ENCODE assay signal across 18 mouse cellular contexts in the genomic region with DNA sequence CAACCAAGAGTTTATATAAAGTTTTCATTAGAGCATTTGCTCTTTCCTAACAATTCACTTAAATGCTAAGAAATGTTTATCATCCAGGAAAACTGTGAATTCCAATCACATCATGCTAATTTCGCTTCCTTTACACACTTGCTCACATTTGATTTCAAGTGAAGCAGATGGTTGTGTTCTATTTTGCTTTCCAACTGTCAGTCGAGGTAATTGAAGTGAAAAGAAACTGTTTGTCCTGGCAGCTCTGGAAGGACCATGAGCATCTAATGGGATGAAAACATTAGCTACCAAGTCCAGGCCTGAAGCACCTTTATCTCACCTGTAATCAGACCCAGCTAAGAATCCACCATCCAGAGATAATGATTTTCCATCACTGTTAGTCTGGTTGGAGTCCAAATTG.
"Had no signal": no experiment of that assay in that cellular context is flagged by ENCODE, and none has a peak within 500 bp of the region (broad histone marks: within the 10 kb centered on the region; RNA-seq: fewer than 3 reads in every experiment).

No protein-coding gene starts in this region.

- H3K36me3 ChIP-seq: limb, embryonic 12.5 days; liver, embryonic 13.5 days; lung, embryonic 15.5 days; midbrain, embryonic 12.5 days had no signal

- H3K4me3 ChIP-seq: limb, embryonic 12.5 days; liver, embryonic 13.5 days; lung, embryonic 15.5 days; megakaryocyte, embryonic 14.5 days; midbrain, embryonic 12.5 days had no signal

- H3K4me1 ChIP-seq: limb, embryonic 12.5 days; liver, embryonic 13.5 days; lung, embryonic 15.5 days; megakaryocyte, embryonic 14.5 days; midbrain, embryonic 12.5 days had no signal

- H3K9me3 ChIP-seq: limb, embryonic 12.5 days; liver, embryonic 13.5 days; lung, embryonic 15.5 days; megakaryocyte, embryonic 14.5 days; midbrain, embryonic 12.5 days had no signal

- ATAC-seq: intestine, postnatal 0 days; liver, postnatal 0 days; midbrain, embryonic 16.5 days had no signal

- H3K27ac ChIP-seq: kidney, postnatal 0 days; limb, embryonic 12.5 days; liver, embryonic 13.5 days; lung, embryonic 15.5 days; macrophage; midbrain, embryonic 12.5 days had no signal

- H3K27me3 ChIP-seq: limb, embryonic 12.5 days; liver, embryonic 13.5 days; lung, embryonic 15.5 days; megakaryocyte, embryonic 14.5 days; midbrain, embryonic 12.5 days had no signal

- DNase-seq: kidney, adult 8-10 months; layer of hippocampus, postnatal 36 days; liver; liver, embryonic 13.5 days; liver, postnatal 0 days; lung, postnatal 14 days; right cerebral cortex, postnatal 4 days; spleen, adult 18-20 months; thymus, adult 2 months; thymus, postnatal 25 days had no signal

- H3K4me2 ChIP-seq: limb, embryonic 12.5 days; liver, embryonic 13.5 days; lung, embryonic 15.5 days; midbrain, embryonic 12.5 days had no signal

- H3K9ac ChIP-seq: limb, embryonic 12.5 days; liver, embryonic 13.5 days; liver, postnatal 0 days; lung, embryonic 15.5 days; midbrain, embryonic 12.5 days had no signal
